Mouse (Mus musculus): ENCODE measurements at regions not wholly inside any gene's neighbourhood (a gene's known extent, or its start where the extent isn't known, plus 50 kb on each side); places are given as distances from the start of the nearest gene placed in this dataset.

DNA sequence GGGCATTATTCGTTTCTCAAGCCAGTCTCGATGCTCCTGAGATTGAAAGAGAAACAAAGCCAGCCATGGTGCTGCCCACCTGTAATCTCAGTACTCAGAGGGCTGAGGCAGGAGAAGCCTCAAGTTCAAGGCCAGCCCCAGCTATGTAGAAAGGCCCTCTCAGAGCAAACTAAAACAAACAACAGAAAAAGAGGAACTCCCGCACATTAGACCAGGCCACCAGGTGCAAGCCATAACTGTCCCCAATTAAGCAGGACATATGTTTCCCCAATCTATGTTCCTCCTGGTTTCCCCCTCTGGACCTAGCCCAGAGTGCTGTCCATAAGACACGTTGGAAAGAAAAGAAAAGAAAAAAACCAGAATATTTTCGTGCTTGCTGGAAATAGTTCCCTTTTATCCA lies 142.5 kb downstream of the Cdc5l start:
- no peak for DNase-seq

DNA sequence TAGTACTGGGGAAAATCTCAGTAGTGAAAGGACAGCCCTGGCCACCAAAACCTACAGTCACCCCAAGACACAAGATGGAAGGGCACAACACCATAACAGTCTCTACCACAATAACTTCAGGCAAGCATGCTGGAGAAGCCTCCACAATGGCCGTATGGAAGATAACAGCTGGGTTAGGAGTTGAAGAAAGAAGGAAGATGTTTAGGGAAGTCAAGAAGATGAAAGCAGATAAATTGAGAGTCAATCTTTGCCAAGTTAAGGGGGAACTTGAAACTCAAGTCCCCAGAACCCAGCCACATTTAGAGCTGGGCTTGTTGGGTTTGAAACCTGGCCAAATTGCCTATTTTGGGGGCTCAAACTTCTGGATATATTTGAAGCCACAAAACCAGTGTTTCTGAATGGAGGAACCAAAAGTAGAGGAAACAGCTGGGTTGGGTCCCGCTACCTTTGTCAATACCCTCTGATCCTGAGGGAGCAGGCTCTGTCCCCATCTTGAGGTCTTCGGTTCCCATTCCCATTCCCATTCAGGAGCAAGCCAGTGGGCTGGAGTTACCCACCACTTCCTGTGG lies 147.8 kb downstream of the Cdc5l start:
- no peak for DNase-seq

DNA sequence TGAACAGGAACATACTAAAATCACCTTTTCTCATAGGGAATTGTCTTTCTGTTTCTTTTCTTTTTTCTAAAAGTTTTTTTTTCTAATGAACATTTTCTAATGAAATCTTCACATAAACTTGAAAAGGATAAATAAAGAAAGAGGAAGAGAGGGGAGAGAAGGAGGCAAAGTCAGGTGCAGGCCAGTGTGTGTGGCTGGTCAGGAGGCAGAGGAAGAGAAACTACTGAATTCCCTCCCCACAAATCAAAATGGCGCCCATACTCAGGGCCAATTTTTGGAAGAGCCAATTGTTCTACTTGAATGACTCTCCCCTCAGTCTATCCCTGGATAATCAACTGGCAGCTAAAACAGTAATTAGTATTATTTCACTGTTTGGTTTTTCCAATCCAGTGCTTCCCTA lies 152.0 kb downstream of the Cdc5l start:
- no peak for DNase-seq

DNA sequence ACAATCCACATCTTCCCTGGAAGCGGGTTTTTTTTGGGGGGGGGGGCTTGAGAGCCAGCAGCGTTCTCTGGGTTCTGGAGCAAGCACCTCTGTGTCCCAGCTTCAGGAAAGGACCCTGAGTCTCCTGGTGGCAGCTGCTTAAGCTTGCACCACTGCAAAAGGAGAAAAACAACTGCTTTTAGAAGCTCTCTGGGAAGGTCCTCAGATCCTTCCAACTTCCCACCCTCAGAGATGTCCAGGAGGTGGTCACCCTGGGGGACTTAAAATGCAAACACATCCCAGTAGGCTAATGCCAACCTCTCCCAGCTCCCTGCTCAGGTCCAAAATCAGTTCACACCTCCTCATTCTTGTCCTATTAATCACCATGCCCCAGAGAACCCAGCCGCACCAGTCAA lies 153.7 kb downstream of the Cdc5l start:
- DNase-seq = no peak

DNA sequence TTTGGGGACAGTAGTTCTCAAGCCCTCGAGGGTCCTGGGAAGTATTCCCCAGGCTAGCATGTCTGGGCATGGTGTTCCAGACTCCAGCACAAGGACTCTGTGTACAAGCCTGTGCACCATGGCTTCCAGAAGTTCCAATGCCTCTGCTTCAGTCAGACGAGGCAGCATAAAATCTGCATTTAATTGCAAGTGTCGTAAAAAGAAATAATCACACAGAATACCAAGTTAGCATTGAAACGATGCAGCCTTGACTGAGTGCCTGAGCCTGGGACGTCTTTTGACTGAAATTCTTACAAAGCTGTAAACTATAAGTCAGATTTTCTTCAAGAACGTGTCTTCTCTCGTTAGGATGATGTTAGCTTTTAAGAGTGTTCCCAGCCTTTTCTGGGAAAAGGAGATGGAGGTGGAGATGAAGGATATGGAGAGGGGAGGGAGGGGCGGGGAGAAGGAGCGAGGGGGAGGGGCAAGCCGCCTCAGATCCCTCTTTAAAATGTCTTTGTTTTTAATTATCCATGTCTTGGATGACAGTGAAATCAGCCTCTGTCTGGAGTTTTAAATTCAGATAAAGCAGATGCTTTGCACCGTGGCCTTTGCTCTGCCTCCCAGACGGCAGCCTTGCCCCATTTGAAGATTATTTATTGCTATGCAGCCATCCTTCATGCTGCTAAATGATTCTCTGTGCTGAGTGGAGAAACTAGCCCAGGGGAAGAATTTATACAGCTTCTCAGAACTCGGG lies 154.3 kb downstream of the Cdc5l start:
- DNase-seq = no peak

DNA sequence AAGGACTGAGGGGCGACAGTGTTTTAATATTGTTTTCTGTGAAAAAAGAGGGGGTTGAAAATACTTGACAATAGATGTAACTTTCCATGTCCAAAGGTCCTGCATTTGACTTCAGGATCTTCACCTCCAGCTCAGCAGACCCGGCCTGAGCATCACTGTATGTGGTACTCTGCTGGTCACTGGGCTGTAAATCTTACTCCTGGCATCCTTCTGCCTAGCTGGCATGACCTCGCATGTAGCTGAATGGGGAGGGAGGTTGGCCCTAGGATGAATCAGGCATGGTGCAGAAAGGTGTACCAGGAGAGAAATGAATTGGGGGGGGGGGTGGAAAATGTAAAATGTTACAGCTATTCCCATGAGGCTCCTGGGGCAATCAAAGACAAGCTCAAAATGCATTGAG lies 156.0 kb downstream of the Cdc5l start:
- no peak for DNase-seq

DNA sequence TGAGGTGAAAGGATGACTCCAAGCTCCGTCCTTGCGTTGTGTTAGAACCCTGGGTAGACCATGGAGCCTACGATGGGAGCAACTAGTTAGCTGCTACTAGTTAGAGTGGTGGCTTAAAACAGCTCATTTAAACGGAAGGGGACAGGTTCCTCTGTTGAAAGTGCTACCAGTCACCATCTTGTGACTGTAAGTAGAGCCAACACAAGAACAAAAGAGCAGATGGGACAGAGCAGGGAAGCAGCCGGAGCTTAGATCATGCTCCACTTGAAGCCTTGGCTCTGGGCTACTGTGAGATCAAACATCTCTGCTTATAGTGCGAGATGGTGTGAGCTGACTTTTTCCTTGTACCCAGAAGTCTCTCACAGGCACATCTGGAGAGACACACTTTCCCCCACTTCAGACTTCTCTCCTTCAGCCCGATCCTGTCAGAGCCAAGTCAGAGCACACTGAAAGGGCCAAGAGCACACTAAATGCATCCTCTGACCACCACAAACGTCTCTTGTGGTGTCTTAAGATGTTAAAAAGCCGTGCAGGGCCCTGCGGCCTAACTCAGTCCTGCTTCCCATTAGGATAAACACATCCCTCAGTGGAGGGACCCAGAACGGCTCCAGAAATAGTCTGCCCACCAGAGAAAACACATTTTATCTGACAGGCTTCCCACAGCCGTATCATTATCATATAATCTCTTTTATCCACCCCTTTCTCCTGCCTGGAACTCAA lies 156.7 kb downstream of the Cdc5l start:
- DNase-seq = no peak

DNA sequence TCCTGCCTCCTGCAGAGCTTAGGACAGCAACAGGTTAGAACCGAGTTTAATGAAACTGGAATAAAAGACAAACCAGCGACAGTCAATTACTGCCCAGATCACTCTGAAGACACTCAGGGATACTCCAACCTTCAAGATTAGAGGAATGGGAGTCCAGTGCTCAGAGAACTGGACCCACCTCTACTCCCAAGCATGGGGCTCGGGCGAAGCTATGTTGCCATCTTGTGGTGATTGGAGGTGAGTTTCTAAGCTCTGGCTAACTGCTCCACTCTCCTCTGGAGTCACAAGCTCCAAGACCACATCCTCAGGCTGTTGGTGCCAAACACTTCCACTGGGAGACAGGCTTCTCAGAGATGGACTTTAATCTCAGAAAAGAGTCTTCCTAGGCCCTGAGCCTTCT lies 158.6 kb downstream of the Cdc5l start:
- DNase-seq = peak in 1 of 2 experiments; percentile 10

DNA sequence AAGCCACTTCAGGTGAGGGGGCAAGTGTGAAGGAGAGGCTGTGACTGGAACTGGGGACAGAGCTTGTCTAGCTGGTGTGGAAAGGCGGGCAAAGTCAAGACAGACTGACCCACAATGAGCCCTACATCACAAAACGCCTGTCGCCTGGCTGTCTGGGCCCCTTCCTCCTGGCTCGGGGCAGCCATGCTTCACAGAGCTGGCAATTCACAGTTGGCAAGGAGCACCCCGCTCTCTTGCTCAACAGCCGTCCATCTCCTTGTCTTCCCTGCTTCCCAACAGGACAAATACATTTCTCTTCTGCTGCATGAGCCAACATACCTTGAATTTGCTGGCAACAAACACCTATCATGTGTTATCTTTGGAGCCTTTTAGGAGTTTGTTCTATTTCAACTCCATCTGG lies 166.8 kb downstream of the Cdc5l start:
- no peak for DNase-seq

DNA sequence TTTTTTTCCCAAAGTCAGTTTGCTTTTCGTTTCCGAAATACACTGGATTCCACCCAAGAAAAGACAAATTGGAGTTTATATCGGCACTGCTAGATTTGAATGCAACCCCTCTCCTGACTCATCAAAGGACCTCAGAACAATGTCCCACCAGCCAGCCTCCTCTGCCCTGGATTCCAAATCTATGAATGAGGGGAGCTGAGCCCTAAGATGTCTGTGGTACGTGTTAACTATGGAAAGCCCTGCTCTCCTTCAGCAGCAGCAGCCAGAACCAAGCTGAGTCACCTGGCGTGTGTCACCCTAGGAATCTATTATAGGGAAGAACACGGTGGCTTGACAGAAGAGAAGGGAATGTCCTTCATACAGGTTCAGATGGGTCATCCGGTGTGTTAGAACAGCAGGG lies 167.9 kb downstream of the Cdc5l start:
- no peak for DNase-seq

DNA sequence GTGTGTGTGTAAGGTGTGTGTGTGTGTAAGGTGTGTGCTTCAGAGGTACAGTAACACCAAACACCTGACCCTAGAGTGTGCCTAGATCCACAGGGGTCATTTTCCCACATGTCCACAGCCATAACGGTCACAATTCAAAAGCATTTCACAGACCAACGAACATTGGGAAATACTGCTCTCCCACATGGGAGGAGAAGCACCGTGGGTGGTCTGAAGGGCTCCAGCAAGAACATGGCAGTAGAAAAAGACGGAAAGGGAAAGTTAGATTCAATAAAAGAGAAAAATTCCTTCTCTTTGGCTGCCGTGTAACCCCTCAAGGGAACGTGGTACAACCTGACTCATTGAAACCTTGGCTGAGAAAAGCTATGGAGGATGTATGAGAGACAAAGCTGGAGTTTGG lies 169.1 kb downstream of the Cdc5l start:
- no peak for DNase-seq

DNA sequence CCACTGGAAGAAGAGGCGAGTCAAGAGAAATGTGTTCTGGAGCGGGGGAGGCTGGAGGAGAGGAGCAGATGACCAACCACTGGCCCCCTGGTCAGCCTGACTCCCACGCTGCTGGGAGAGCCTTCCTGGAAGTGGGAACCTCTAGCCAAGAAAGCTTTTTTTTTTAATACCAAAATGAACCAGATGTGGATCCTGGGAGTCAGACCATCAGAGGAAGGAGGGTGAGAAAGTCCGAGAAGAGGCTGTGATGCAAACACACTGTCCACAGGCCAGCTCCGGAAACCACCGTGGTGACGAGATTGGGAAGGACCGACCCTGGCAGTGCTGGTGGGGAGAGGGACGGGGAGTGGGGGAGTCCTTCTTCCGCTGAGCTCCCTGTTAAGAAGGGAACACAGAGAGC lies 173.1 kb downstream of the Cdc5l start:
- DNase-seq = peak in 1 of 2 experiments; percentile 7

DNA sequence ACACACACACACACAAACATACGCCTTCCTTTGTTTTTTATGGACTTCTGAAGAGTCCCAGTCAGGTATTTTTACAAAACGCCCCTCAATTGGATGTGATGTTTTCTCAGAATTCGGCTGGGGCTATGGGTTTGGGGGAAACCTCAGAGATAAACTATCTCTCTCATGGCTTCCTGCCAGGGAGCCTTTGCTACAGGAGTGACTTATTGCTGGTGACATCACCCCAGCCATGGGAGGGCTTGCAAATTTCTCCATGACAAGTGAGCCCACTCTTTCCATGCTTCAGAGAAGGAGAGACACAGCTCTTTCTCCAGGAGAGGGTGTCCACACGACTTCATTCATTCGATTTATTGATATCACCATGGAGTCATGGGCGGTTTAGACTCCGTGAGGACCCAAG lies 175.5 kb downstream of the Cdc5l start:
- DNase-seq = no peak

DNA sequence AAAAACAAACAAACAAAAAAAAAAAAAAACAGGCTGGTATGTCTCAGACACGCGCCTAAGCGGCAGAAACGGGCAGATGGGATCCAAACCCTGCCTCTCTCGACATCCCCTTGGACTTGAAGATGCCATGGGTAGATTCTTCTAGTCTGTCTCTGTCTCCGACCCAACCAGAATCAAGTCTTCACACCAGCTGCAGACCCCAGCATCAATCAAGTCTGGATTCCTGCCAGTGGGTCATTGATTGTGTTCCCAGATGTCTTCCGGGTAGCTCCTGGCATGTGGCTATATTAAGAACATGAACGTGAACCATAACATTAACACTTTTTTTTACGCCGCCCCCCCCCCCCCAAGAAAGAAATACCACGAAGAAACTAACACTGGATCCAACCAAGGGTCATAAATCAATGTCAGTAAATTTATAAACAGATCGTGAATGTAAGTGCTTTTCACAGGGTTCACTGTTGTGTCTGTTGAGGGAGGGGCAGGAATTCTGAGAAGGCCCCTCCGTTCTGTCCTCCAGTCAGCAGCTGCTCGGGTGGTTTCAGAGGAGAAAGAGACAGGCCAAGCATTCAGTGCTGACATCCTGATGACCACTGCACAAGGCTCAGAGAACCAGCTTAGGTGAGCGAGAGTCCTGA lies 180.8 kb downstream of the Cdc5l start:
- no peak for DNase-seq

DNA sequence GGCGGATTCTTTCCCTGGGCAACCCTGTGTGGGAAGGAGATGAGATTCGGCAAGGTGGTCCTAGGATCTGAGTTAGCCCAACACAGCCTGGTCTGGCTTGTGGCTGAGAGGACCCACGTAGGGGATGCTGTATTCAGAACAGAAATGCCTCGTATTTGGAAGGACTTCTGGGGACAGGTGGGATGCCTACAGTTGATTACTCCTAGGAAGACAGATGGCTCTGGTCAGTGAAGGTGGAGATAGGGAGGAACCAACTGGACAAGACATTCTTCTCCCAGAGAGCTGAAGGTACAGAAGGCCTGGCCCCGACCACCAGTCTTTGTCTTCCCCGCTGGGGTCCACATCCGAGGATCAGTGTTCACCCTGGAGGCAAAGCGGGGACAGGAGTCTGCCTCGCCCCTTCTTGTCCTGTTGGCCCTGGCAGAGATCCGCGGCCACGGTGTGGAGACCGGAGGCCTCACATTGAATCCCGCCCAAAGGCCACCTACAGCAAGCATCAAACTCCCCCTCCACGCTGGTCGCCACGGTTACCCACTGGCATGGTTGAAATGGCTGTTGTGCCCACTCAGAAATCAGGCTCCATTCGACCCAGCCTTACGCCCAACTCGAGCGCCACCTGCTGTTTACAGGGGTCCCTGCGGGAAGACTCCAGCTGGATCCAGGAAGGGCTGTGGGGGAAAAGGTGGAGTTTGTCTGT lies 182.4 kb downstream of the Cdc5l start:
- peak; percentile 36 to 75 for DNase-seq

DNA sequence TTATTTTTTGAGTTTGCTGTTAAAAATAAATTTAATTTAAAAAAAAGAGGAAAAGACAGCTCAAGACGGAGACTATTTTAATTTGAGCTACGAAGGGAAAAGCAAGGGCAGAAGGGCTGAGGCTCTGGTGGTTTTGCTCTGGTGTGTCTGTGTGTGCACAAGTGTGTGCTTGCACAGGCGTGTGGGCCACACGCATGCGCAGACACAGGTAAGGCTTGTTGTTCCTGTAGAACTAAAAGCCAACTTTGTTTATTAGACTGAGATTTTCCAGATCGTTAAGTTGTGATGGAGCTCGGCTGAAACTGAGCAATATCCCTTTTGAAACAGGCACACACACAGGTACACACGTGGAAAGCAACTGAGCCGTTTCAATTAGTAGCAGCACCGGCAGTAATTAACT lies 183.1 kb downstream of the Cdc5l start:
- no peak for DNase-seq

DNA sequence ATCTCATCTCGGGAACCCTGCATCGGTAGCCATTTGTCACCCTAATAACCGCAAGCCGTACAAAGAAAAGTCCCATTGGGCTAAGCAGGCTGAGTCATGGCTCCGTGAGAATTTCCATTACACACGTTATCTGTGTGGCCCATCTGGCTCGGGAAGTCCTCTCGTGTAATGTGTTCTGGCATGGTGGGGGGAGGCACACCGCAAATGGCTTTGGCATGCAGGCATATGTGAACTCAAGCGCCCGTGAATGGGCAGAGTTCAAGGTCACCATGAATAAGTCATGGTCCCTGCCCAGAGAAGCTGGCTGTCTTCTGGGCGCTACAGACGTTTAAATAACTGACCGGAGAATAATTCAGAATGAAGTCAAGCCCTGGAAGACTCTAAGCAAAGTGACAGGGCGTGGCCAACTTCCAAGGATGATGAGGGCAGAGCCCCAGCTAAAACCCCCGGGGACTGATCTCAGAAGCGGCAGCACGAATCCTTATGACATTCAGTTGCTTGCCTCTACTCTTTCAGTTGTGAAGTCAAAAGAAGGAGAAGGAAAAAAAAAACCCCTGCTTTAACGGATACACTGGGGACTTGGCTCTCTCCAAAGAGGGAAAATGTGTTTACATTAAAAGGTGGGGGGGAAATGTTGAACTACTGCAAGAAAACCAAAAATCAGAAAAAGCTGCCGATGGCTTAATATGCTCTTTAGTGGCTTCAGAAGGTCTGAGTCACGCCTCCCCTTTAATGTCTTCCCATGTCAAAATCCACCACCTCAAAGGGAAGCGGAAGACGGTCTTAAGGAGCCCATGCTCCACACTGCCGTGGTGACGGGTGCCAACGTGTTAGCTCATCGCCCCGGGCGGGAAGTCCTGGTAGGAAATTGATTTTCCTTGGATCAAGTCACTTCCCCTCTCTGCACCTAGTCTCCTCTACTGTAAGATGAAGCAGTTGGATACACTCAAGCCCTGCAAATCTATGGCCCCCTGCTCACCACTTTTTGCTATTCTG lies 186.1 kb downstream of the Cdc5l start:
- peak in 1 of 2 experiments; percentile 42 for DNase-seq

DNA sequence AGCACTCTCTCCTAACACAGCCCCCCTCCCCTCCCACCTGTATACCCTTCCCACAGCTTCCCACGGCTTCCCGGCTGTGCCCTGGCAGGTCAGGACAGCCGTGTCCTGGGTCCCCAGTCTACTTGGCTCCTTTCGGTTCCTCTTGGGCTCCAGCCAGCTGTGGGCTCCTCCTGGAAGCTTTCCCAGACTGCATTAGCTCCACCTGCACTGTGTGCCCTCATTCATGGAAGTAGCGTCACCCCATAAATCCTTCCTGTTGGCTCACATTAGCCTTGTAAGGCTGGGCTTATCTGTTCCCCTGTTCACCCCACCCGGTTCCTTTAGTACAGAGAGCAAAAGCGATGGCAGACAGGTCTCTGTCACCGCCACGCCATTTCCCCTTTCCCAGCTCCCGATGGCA lies 188.7 kb downstream of the Cdc5l start:
- DNase-seq = no peak

DNA sequence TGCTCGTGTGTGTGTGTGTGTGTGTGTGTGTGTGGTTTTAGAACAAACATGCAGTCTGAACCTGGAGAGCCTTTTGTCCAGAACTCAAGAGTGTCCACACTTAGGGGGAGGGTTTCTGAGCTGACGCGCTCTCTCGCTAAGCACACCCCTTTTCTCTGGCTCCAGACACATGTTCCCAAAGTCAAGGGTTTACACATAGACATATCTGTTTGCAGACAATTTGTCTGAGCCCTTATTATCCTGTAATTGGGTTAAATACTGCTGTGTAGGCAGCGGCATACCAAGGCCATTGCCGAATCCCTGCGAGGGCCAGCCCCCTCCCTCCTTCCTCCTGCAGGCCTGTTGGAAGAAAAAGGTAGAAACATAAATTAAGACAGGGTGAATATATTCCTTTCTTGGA lies 190.4 kb downstream of the Cdc5l start:
- no peak for DNase-seq

DNA sequence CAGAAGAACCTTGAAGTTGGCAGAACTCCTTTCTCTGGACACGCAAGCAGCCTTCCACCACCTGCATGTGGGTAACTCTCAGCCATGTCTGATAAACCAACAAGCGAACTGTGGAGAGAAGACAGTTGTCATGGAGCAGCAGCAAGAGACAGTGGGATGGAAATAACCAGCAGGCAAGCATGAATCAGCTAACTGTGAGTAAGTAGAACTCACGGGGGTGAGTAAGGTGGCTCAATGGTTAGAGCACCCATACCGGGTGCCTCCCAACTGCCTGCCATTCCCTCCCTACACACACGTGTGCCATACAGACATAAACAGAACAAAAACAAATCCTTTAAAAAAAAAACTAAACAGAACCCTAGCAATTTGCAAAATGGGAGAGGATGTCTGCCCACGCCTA lies 191.5 kb downstream of the Cdc5l start:
- no peak for DNase-seq

DNA sequence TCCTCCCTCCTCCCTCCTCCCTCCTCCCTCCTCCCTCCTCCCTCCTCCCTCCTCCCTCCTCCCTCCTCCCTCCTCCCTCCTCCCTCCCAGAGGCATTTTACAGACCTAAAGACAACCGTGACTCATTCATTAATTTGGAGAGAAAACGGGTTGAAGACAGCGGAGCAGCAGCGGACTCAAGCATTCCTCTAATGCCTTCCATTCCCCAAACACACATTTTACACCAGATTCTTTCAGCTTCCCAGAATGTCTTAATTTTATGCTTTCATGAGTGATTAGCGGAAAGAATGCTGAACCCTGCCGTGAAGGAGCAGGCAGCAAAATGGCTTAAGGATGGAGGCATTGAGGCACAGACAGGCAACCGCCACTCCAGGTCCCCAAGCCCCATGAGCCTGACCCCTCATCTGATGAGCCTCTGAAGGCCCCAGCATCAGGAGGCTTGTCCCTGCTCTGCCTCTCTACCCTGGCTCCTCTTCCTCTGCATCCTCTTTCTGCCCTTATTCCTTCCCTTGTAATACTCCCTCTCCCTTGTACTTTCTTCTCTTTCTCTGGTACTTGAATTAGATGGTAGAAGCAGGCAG lies 192.5 kb downstream of the Cdc5l start:
- DNase-seq = no peak

All from heart, adult 18-20 months (tissue).